Mouse (Mus musculus) ES-E14 (cell line): ENCODE results near the gene Vwa2.

Source experiments
- CHD2 ChIP-seq: IDR thresholded peaks from 2 replicates; pipeline ENCODE4 v1.6.1; 2014; ENCODE audit warnings: mild to moderate bottlenecking, low read depth, low read length, inconsistent platforms
- HCFC1 ChIP-seq: IDR thresholded peaks from 2 replicates; pipeline ENCODE4 v1.6.1; 2012; ENCODE audit warnings: low read length, inconsistent platforms, borderline replicate concordance; ENCODE audit not compliant: insufficient read depth
- MAFK ChIP-seq: IDR thresholded peaks from 2 replicates; pipeline ENCODE4 v1.6.1; 2014; ENCODE audit warnings: mild to moderate bottlenecking, low read depth, low read length, inconsistent platforms; ENCODE audit not compliant: insufficient read depth
- ZC3H11A ChIP-seq: IDR thresholded peaks from 2 replicates; pipeline ENCODE4 v1.6.1; 2012; ENCODE audit warnings: low read depth, mild to moderate bottlenecking, inconsistent platforms, low read length, borderline replicate concordance
- ZNF384 ChIP-seq: IDR thresholded peaks from 2 replicates; pipeline ENCODE4 v1.6.1; 2012; ENCODE audit warnings: low read depth, low read length, inconsistent platforms

GRCm38 (mm10) chr19:56935111-56935510 is 61.1 kb downstream of the Vwa2 start:
- no peak for TF ChIP-seq CHD2
- TF ChIP-seq ZC3H11A: no peak
- no peak for TF ChIP-seq ZNF384
- TF ChIP-seq MAFK: no peak
- TF ChIP-seq HCFC1: no peak
